Mouse (Mus musculus) adrenal gland, adult 8-10 months (tissue): Measurements from ENCODE around the gene Mapkapk2. TPM values are rescaled to one million over a fixed set of nuclear protein-coding genes. Genes with fewer than 3 reads are reported as not detected.

ENCODE experiments used
- DNase-seq: peaks from one replicate; pipeline ENCODE4 v3.0.0; 2022
- total RNA-seq, 4 experiments: library from RNA; stranded (reverse); gene quantifications; 2 replicates each; pipeline ENCODE4 v1.2.4; 2022

Mapkapk2 gene
- total RNA-seq, 4 experiments from 2014 or later, result 155 to 174 (median 159) TPM

DNA sequence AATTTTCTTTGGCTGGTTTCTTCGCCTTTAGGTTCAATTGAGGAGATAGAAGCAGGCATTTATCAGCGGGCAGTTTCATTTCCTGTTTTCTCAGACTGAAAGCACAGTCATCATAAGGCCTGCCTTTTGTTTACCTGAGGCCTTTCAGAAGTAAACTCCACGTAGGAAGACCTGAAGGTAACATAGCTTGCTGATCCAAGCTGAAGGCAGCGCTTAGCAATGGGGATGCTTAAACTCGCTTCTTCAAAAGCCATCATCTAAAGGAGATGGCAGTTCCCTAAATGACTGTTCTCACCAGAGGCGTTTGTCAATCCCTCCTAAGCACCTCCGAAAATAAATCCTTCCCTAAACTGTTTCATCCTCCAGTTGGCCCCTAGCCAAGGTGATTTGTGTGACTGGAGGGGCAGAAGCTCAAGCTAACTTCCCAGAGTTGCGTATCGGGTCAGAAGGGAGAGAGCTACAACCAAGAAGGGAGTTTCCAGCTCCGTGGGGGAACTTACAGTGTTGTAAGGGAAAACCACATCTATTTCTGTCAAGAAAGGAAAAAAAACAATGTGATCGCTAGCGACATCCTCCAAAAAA, 13.0 kb upstream of the Mapkapk2 start:
- DNase-seq, result no peak

DNA sequence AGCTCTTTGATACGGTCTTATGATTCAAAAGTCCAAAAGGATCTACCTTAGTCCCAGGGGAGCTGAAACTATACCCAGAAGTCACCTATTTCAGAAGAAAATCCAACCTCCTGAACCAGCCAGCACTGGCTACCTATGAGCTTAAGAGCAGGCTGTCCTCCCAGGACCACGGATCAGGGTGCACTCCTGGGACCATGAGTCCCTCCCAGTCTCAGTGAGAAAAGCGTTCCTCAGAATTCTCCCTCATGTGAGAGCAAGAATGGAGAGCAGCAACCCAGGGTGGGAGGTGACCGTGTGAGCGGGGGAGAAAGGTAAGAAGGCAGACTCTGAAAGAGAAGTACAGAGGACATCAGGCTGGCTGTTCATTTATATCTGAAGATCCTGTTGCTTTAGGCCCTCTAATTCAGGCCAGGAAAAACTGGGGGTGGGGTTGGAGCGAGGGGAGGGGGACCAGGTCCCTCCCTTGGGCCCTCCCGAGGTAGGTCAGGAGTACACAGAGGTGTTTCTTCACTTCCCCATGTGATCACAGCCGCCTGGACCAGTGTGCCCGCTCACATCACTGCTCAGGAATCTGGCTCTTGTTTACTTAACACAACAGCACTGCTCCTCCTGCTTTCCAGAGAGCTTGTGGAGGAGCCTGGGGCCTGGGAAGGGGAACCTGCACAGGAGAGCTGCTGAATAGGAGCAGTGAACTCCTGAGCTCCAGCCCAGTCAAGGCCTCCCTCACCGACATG, 10.1 kb upstream of the Mapkapk2 start:
- no peak for DNase-seq

DNA sequence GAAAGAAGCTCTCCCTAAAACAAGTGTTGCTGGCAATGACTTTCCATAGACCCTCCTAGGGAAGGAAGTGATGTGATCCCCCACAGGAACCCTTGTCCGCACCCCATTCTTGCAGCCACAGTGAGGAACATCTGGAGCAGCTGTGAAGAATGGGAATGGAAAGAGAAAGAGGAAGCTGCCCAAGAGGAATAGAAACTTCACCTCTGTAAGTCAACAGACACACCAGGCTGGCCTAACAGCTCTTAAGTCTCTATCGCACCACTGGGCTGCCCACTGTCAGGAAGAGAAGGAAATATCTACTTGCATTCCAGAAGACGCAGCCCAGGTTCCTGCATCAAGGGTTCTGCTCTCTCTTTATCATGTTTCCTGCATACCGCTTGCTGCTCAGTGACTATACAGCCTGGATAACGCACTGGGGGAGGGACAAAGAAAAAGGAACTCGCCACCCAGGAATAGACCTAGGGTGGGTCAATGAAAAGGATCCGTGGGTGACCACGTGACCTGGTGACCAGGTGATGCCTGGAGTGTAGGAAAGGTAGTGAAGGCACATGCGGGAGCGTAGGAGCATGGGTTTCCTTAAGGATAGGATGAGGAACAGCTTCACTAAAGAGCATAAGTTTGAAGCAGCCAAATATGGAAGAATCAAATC, 6.3 kb upstream of the Mapkapk2 start:
- DNase-seq, result no peak

DNA sequence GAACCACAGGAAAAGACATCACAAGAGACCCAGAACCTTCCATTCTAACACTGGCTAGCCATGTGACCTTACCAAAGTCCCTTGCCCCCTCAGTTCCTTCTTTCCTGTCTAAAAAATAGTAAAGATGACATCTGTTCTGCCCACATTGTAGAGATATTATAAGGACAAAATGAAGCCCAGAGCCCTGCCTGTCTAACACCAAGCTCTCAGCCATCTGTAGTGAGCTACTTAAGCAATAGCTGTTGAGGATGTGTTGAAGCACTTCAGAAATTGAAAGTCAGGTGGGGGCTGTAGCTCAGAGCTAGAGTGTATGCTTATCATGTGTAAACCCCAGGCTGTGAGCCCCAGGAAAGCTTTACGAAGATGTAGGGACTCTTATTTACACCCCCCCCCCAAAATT, 3.2 kb upstream of the Mapkapk2 start:
- DNase-seq, result no peak

DNA sequence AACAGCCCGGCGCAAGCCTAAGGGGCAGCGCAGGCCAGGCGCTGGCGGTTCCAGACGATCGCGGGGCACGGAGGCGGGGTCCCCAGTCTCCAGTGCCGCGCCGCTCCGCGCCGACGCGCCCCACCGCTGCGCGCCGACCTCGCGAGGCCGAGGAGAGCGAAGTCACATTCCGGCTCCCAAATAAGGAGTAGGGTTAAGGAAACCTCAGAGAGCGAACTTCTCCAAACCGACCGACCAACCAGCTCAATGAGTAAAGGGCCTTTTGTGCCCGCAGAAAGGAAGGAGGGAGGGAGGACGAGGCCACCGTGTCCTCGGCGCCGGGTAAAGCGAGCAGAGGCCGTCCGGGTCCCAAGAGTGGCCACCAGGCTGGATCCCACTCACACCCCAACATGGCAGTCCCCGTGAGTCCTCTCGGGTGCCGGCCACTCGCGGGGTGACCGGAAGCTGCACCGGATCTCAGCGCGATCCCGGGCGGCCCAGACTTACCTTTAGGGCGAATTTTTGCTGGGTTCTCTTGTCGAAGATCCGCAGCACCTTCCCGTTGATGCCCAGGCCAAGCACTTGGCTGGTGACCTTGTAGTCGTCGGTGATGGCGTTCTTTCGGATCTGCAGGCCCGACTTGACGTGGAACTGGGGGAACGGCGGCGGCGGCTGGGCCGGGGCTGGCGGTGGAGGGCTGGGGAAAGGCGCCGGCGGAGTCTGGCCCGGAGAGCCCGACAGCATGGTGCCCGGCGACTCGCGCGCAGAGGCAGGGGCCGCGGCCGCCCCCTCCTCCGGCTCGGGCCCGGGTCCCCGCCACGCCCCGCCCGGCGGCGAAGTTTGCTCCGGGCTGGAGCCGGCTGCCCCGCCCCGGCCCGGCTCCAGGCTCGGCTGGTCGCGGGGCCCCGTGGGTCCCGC, 575 bp downstream of the Mapkapk2 start:
- DNase-seq, result no peak

DNA sequence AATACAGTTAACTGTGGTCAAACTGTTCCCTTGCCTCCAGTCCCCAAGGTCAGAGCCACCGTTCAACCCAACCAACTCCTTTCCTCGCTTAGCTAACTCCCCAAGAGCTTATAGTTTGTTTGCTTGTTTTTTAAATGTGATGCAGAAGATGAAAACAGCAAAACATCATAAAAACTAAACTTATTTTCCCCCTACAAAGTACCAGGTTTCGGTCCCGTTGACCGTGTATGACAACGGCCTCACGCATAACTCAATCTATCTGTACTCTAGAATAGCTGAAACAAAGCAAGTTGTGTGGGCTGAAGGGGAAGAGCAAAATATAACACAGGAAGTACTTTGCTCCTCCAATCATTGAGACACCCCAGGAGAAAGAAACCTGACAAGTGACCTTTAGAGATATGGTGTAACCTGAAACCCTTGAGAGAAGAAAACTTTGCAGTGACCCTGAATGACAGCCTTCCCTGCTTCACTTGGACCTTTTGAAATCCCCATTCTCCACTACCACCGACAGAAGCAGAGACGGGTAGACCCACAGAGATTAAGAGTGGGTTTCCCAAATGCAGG, 1.4 kb downstream of the Mapkapk2 start:
- DNase-seq, result no peak

DNA sequence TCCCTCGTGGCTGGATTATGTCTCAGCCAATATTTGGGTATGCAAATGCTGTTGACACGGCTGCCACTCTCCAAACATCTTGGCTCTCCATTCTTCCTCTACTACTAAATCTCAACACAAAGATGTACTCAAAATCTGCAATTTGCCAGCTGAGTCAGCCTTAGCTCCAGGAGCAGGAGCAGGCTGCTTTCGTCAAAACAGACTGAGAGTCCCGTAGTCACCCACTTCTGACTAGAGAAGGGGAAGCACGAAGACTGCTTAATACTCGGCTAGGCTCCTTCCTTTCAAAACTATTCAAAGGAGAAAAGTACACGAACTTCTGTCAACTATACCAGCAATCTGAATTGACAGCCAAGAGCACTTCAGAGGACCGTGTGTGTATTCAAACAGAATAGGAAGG, 2.1 kb downstream of the Mapkapk2 start:
- no peak for DNase-seq

DNA sequence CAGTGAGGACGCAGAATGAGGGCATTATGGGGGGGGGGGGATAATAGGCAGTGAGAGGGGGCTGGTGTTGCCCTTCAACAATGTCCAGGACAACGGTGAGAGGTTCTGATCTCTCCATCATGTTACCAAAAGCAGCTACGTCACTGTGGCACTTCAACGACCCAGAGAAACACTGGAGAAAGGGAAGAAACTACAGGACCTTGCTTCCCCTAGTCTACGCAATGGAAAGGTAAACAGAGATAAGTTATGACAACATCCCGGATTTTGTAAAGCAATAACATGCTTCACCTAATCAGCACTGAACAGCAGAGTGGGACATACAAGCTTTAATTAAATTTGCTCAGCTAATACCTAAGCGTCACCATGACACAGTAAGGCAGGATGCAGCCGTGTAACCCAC, 3.7 kb downstream of the Mapkapk2 start:
- DNase-seq, result no peak

DNA sequence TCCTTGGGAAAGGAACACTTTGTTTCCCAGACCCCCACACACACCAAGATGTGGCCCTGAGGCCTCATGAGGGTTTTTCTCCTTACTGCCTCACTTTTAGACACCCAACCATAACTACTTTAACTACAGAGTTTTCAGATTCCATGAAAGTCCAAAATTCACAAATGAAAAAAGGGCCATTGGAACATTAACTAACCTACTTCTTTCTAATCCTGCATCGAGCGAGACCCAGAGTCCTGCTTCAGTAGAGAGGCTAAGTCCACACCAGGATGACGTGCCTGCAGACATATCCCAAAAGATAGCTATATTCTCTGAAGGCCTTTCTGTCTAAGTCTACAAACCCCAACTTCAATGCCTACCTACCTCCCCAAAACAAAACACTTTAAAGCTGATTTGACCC, 4.8 kb downstream of the Mapkapk2 start:
- DNase-seq, result no peak

DNA sequence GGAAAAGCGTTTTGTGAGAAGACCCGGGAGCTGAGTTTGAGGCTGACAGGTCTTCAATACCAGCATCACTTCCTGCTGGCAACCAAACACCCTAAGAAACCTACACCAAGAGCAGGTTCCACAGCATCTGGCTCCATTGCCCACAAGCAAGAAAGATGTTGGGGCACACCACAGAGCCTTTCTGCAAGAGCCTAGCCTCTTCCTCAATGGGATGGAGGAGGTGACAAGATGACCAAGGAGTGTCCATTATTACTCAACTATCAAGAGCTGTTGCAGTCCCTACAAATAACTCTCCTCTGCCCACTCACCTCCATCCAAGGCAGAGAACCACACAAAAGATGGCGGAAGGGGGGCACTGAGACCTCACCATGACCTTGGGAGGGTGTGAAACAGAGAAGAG, 5.5 kb downstream of the Mapkapk2 start:
- no peak for DNase-seq

DNA sequence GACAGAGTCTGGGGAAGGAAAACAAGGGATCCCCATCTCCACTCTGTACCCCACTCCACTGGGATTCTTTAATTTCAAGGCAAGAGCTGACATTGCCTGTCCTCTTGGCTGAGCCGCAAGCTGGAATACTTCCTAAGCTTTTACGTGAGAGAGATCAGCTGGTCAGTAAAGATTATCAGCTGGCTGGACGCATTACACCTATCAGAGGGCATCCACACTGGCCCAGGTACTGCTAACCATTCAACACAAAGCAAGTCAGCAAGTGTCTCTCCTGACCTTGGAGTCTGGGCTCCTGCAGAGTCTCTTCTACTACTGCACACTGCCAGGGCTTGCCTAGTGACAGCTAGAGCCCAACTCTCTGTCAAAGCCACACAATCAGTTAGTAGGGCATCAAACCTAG, 6.1 kb downstream of the Mapkapk2 start:
- no peak for DNase-seq

DNA sequence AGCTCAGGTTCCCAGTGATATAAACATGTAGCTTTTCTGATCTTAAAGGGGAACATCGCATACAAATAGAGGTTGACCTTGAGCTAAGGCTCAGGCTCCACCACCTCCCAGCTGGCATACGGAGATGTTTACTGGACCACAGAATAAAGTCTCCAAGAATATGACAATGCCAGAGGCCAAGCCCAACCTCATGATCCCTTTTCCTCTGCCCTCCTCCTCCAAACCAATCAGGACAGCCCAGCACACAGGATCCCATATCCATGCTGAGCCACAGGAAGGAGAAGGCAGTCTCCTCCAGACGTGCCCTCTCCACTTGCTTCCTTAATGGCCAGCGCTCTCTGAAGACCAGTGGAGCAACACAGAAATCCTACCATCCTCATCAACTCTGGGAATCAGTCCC, 6.7 kb downstream of the Mapkapk2 start:
- no peak for DNase-seq

DNA sequence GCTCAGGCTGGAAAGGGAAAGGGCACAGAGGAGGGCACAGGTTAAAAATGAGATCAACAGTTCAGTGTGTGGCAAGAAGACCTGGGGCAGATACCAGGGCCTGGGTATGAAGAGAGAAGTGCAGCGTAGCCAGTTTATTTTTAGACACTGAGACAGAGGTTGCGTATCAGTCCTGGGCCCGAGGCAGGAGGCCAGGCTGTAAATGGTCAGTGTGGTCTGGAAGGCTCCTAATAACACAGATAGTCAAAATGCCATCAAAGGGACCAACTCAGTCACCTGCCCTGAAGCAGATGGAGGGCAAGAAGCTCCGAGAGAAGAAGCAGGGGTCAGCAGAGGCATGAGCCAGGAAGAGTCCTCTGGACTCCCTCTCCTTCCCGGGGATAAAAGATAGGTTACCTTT, 7.4 kb downstream of the Mapkapk2 start:
- no peak for DNase-seq

DNA sequence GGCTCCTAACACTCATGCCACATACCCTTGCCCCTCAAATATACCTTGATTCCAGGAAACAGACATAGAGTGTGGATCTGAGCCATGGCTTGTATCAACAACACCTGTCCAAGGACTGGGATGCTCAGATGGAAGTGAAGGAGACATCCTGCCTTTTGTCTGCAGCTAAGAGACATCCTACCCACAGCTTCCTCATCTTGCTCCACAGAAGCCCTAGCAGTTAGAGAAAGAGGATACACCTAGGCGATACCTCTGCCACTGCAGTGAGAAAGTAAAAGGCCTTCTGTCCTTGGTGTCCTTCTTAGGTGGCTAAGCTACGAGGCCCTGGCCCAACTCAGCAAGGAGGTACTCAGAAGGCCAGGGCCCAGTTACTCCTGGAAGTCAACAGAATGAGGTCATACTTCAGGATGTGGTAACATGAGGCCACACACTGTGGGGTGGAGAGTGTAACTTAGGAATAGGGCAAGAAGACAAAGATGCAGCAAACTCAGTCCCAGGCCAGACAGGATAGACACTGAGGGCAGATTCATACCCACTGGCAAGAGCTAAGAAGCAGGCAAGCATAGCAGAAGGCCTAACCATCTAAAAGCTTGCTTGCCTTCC, 8.0 kb downstream of the Mapkapk2 start:
- peak; percentile 63 for DNase-seq

DNA sequence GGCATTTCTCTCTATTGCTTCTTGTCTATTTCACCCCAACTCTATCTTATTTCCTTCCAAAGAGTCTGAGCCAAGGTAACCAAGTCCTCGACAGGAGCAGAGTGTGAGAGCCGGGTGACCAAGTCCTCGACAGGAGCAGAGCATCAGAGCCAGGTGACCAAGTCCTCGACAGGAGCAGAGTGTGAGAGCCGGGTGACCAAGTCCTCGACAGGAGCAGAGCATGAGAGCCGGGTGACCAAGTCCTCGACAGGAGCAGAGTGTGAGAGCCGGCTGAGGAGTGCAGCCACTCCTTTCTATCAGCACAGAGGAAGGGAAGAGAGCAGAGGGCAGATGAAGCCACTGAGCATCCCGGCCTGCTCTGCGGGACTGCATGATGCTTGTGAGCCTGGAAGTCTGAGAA, 9.1 kb downstream of the Mapkapk2 start:
- DNase-seq, result no peak

DNA sequence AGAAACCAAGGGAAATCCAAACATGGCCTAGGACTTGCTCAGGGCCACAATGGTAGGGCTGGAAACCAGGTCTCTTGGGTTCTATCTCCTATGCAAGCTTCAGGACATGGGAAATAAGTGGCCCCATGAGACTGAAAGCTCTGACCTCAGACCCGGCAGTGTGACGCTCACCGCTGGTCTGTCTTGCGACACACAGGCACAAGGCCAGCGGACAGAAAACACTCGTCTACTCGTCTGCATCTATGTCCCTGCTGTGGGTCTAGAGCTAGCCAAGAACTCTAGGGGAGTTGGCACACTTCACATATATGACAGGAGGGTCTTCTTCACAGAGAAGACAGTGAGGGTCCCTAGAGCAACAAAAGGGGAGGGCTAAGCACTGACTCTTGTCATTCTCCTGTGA, 10.7 kb downstream of the Mapkapk2 start:
- peak; percentile 82 for DNase-seq

DNA sequence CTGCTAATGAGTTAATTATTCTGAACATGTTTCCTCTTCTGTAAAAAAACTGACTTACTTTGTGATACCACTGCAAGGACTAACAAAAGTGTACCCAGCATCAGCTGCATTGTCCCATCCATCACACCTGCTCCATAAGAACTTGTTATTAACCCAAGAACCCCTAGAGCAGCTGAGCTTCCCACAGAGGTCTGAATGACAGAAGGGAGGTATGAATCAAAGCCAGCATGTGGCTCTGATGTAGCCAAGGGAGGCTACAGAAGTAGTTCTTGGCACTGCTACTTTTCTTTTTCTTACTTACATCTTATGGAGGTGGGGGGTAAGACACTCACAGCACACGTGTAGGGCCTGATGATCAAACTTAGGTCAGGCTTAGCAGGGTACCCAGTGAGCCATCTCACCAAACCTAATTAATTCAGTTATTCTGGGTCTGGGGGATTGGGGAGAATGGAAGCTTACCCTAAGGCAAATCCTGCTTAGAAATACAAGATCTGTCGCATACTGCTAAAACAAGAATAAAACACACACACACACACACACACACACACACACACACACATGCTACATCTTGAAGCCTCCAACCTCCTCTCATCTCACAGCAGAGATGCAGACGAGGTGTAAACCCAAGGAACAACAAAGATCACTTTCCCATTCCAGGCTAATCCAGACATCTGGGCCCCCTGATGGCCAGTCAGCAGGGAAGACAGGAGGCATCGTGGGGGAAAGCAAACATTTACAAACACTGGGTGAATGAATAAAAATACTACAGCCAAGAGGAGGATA, 11.5 kb downstream of the Mapkapk2 start:
- no peak for DNase-seq

DNA sequence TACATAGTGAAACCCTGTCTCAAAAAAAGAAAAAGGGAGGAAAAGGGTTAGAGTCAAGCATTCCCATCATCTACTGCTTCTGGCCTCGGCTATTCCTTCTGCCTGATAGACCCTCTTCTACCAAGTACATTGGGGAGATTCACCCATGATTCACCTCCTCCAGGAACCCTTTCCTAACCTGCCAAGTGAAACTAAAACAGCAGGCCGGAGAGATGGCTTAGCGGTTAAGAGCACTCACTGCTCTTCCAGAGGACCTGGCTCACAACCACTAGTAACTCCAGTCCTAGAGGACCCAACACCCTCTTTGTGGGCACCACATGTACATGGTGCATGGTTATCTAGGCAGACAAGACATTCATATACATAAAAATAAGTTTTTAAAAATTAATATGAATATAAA, 12.4 kb downstream of the Mapkapk2 start:
- DNase-seq, result no peak

DNA sequence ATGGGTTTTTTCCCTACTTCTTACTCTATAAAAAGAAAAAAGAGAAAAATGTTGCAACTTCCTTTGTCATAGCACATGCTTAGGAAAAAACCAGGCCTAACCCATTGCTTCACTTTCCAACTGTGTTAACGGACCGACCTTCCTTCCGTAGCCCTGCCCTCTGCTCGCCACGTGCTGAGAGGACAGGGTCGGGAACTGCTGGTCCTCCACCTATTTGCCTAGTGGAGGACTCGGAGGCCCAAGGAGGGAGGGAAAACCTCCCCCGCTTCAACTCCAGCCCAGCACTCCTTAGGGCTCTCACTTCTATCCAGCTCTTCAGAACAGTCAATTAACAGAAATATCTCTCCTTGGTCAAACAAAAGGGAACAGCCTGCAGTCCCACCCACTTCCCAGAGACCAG, 13.3 kb downstream of the Mapkapk2 start:
- peak; percentile 80 for DNase-seq

DNA sequence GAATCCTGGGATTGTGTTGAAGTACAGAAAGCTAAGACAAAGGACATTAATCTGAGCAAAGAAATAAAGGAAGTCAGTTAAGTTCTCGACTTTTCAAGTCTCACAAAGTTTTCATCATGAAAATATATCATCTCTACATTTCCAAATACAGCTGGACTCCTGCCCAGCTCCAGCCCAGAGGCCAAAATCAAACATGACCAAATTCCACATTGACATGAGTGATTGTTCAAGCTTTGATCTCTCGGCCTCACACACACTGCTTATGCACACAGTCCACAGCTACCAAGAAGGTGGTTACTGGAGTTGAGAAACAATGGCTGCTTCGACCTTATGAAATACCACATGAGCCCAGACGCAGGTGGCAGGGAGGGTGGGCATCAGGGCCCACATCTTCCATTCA, 14.0 kb downstream of the Mapkapk2 start:
- DNase-seq, result peak; percentile 82

DNA sequence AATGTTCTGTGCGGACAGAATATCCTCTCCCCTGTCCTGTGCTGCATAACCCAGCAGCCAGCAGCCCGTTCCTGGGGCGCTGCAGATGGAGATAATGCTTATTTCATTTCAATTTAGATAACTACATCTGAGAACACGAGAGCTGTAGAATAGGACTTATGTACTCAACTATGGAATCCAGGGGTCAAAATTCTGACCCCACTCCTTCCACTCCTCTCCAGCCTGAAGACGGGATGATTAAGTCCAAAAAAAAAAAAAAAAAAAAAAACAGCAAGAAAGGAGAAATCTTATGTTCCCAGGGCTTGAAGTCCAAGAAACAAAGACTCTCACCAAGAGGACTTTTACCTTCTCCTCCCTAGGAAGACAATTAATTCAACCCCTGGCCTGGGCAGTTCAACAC, 14.5 kb downstream of the Mapkapk2 start:
- DNase-seq, result no peak
